Mouse (Mus musculus) urinary bladder, postnatal 36 days (tissue): ENCODE measurements around the gene Brd7.

ENCODE experiments used
- DNase-seq, 2 experiments: peaks; one replicate each; pipeline ENCODE4 v3.0.0; 2022; ENCODE audit warnings: low spot score in 2 of 2, mixed read lengths in 1 of 2

Gene Brd7

DNA sequence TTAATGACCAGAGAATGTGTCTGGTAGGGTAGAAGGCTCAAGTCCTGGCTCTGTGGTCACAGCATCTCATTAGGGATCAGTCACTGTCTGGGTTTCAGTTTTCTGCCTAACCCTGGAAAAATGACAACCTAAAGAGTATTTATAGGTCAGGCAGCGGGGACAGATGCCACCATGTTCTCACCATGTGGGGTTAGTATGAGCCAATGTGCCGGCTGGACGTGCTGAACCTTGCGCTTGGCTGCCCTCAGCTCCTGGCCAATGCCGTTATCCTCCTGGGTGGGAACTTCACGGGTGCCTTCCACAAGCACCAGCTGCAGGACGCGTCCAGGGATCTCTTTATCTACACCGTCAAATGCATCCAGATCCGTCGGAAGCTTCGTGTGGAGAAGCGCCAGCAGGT, 51.7 kb downstream of the Brd7 start:
- DNase-seq: no peak

GRCm38 (mm10) chr8:88309881-88310280, 52.1 kb downstream of the Brd7 start:
- DNase-seq: no peak

DNA sequence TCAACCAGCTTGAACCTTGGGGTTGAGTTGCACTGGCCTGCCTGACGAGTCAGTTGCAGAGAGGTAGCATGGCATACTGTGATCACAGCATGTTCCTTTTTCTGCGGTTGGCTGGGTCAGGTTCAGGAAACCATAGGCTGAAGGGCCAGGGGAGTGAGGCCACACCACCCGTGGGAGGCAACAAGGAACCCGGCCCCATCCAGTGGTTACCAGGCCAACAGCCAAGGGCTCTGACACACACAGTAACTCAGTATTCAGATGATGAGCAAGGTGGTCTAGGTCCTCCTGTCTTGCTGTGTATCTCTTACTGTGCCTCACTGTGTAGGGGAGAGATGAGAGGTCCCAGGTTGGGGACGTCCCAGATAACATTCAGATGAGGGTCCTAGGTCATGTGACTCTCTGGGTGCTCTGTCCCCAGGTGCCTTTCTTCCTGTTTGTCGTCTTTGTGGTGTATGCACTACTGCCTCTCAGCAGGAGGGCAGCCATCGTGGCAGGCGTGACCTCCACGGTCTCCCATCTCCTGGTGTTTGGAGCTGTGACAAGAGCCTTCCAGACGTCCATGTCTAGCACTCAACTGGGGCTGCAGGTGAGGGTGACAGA, 52.6 kb downstream of the Brd7 start:
- no peak for DNase-seq

DNA sequence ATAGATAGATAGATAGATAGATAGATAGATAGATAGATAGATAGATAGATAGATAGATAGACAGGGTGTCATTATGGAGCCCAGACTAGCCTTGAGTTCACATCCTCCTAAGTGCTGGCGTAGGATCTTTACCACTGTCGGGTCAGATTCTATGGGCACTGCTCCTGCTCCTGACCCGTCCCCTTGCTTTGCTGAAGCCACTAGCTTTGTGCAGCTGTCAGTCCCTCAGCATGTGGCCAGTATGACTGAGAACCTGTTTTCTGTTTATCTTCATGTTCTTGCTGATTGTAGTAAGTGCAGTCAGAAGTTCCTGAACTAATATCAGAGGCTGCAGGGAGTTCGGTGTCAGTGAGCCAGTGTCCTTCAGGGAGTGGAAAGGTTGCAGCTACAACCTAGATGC, 54.3 kb downstream of the Brd7 start:
- DNase-seq: no peak

GRCm38 (mm10) chr8:88306511-88306910, 55.5 kb downstream of the Brd7 start:
- DNase-seq: no peak

DNA sequence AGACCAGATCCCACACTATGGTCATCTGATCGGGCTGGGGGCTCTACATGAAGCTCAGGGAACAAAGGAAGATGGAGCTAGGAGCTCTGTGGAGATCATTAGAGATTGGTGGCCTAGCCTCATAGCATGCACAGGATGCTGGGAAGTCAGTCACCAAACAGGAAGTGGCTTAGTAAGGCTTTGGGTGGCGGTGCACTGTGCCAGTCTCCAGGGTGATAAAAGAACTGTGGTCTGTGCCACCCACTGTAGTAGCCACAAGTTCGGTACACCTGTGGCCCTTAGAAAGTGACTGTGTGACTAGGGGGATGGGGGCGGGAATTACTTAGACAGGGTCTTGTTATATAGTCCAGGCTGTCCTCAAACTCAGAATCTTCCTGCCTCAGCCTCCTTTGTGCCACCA, 56.2 kb downstream of the Brd7 start:
- no peak for DNase-seq

DNA sequence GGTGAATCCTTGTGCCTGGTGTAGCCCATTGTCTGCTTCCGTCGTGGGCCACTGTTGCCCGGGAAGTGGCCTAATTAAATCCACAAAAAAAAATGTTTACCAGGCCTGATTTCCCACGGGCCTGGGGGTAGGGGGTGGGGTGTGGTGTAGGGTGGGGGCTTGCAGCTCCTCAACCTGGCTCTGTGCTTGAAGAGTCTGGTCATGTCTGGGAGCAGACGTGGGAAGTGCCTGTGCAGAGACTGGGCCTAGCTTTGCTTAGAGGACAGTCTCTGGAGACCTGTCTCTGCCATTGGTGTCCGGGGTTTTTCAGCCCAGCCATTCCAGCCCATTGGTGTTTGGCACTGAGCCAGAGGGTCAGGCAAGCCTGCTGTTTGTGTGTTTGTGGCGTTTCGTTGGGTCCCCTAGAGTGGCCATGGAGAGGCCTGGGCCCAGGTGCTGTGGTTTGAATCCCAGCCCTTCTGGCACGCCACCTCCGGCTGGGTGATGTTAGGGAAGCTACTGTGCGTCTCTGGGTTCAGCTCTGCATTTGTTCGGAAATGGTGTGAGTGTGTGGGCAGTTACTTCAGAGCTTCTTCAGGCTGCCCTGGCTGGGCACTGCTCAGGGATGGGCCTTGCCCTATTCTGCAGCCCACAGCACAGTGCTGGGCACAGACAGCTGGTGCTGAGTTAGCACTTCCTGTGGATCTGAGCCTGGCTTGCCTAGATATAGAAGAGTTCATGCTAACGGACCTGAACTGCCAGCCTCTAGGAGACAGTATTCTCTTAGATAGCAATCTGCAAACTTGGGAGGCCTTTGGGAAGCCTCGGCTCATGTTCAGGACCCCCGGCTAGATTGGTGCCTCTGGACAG, 60.2 kb downstream of the Brd7 start:
- no peak for DNase-seq

GRCm38 (mm10) chr8:88299907-88300603, 61.9 kb downstream of the Brd7 start:
- DNase-seq: no peak

DNA sequence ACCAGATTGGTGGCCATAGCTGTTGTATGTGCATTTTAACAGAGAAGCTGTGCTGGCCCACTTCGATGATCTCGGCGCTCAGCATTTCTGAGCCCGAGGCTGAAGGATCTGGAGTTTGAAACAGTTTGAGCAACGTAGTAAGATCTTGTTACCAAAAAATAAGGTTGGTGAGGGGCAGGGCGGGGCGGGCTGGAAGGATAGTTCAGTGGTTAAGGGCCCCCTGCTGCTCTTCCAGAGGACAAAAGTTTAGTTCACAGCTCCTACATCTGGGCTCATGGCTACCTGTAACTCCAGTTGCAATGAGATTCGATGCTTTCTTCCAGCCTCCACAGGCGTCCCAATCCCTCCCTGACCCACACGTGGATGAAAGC, 63.3 kb downstream of the Brd7 start:
- no peak for DNase-seq

- peak in 1 of 2 experiments; percentile 42 for DNase-seq
Measured at GRCm38 (mm10) chr8:88297976-88298732, 63.8 kb downstream of the Brd7 start.

- DNase-seq: no peak
Measured at GRCm38 (mm10) chr8:88294977-88295376, 67.0 kb downstream of the Brd7 start.

- no peak for DNase-seq
Measured at GRCm38 (mm10) chr8:88293590-88294356, 68.2 kb downstream of the Brd7 start.

DNA sequence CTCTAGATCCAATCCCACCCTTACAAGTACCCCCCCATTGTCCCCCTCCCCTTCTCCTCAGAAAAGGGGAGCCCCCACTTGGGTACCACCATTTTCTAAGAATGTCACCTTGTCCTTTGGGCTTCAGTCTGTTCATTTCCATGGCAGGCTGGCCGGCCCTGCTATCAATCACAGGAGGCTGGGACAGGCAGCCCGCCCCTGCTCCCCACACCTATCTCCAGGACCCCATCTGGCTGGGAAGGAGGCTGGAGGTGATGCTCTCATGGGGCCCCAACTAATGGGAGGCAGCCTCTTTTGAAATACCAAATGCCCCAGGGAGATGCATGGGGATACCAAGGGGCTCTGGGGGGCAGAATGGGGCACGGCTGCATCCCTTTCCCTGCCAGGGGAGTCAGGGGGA, 69.1 kb downstream of the Brd7 start:
- DNase-seq: no peak

DNA sequence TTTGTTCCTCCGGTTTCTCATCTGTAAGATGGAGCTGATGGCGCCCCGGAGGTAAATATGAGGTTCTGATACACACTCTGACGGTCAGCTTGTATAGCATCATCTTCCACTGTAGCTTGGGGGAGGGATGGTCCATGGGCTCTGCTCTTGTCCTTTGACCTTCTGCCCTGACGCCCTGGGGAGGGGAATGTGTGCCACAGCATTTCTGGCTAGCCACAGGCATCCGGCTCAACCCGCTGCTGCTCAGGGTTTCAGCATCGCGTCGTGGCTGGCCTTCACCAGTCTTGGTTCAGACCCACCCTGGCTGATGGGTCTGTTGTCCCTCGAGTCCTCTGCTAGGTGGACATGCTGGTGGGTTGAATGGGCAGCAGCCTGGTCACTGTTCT, 70.7 kb downstream of the Brd7 start:
- DNase-seq: no peak

DNA sequence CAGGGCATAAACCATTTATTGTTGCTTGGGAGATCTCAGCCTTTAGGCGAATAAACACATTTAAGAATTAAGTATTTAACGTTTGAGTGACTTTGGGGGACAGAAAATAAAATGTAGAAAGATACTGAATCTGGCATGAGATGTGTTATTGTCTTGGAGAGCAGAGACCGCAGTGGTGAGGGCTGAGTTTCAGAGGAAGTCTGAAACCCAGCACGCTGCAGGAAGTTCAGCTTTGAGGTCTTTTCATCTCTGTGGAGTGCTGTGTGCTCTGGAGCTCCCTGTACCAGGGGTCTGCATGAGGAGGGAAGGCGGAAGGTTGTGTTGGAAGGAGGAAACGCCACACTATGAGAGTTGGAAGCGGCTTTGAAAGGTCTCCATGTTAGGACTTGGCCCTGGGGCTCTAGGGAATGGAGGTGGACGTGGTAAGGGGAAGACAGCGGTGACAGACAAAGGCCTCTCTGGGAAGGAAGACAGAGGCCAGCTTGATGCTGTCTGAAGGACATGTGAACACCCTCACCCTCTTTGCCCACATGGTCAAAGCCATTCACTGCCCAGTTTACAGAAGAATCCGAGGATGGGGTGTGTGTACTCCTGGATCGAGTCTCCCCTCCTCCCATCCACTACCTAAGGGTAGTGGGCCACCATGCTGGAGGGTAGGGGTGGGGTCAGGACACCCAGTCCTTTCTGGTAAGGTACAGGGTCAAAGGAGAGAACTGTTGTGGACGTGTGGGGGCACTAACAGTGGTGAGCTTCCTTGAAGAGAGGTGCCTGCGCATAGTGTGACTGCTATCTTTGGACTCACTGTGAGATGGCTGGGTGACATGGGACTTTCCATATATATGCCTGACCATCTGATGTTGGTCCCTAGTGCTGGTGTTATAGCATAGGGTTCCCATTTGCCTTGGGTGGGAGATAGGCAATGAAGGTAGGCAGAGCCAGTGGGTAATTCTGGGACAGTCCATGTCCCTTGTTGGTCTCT, 71.4 kb downstream of the Brd7 start:
- no peak for DNase-seq

GRCm38 (mm10) chr8:88289901-88290300, 72.1 kb downstream of the Brd7 start:
- DNase-seq: no peak

- DNase-seq: no peak
Measured at GRCm38 (mm10) chr8:88288622-88289242, 73.3 kb downstream of the Brd7 start.

- DNase-seq: no peak
Measured at GRCm38 (mm10) chr8:88286421-88286960, 75.5 kb downstream of the Brd7 start.
